Mouse (Mus musculus) erythroblast, embryonic 14.5 days (primary cell): Measurements from ENCODE around the gene Gpr182. TPM values are rescaled to one million over a fixed set of nuclear protein-coding genes. Genes with fewer than 3 reads are reported as not detected.
A peak's percentile ranks its signal among the peaks of the same experiment; 100 is the strongest.

Experiments used
- H3K27me3 ChIP-seq: 2 replicates; pipeline ENCODE4 v1.6.1; 2012; ENCODE audit warnings: inconsistent platforms; ENCODE audit not compliant: control insufficient read depth
- H3K36me3 ChIP-seq: 2 replicates; pipeline ENCODE4 v1.6.1; 2012; ENCODE audit warnings: mild to moderate bottlenecking, inconsistent platforms; ENCODE audit not compliant: control insufficient read depth
- H3K4me1 ChIP-seq: 2 replicates; pipeline ENCODE4 v1.6.1; 2012; ENCODE audit warnings: inconsistent platforms; ENCODE audit not compliant: control insufficient read depth
- H3K4me3 ChIP-seq: replicated peaks from 2 replicates; pipeline ENCODE3; 2012; ENCODE audit warnings: moderate library complexity, mild to moderate bottlenecking, inconsistent platforms
- H3K9me3 ChIP-seq: 2 replicates; pipeline ENCODE4 v1.6.1; 2012; ENCODE audit warnings: low read length, inconsistent platforms, mixed read lengths; ENCODE audit not compliant: control insufficient read depth
- GATA1 ChIP-seq: IDR thresholded peaks from 2 replicates; pipeline ENCODE4 v1.6.1; 2012; ENCODE audit warnings: low read length, inconsistent platforms, mixed read lengths
- TAL1 ChIP-seq: IDR thresholded peaks from 3 replicates; pipeline ENCODE4 v1.6.1; 2012; ENCODE audit warnings: low read length, inconsistent platforms, mixed read lengths
- polyA plus RNA-seq: library from polyadenylated mRNA; stranded (reverse); fragments of >175 nt; gene quantifications from 2 replicates; pipeline ENCODE4 v1.2.3, GENCODE M21; 2012

Gene Gpr182
- polyA plus RNA-seq, 1 experiment = 0.12 TPM

- no peak for TF ChIP-seq TAL1
- TF ChIP-seq GATA1 = no peak
- Histone ChIP-seq H3K4me1 (peaks cover 7% of the 10 kb centered on the region), H3K36me3 (peaks cover 55% of the 10 kb centered on the region), H3K27me3 (peaks cover 5% of the 10 kb centered on the region), H3K4me3 (no peak overlapping the region), H3K9me3 (peaks cover 27% of the 10 kb centered on the region)
These were observed 6.9 kb downstream of the Gpr182 start for GRCm38 (mm10) chr10:127744661-127745060.

- Histone ChIP-seq H3K9me3 (peaks cover 29% of the 10 kb centered on the region), H3K27me3 (peaks cover 7% of the 10 kb centered on the region), H3K4me1 (peaks cover 54% of the 10 kb centered on the region), H3K36me3 (peaks cover 37% of the 10 kb centered on the region), H3K4me3 (peak overlapping the region; percentile 72)
- TF ChIP-seq GATA1 (no peak), TAL1 (no peak)
These were observed 11.8 kb downstream of the Gpr182 start for GRCm38 (mm10) chr10:127739661-127740161.

- Histone ChIP-seq H3K36me3 (peaks cover 32% of the 10 kb centered on the region), H3K9me3 (peaks cover 29% of the 10 kb centered on the region), H3K27me3 (peaks cover 7% of the 10 kb centered on the region), H3K4me1 (peaks cover 58% of the 10 kb centered on the region), H3K4me3 (peak within 1 kb of the TSS; percentile 72)
- TF ChIP-seq GATA1 (no peak), TAL1 (no peak)
These were observed 12.4 kb downstream of the Gpr182 start, which contains the start of gene Zbtb39 for GRCm38 (mm10) chr10:127739083-127739660. TSS of gene Zbtb39 (plus strand) at chr10:127739538.

GRCm38 (mm10) chr10:127738151-127738882 is 13.2 kb downstream of the Gpr182 start:
- peaks cover 23% of the 10 kb centered on the region for H3K36me3 ChIP-seq
- H3K4me3 ChIP-seq = peak overlapping the region; percentile 72
- H3K27me3 ChIP-seq = peaks cover 7% of the 10 kb centered on the region
- H3K9me3 ChIP-seq = peaks cover 21% of the 10 kb centered on the region
- peaks cover 66% of the 10 kb centered on the region for H3K4me1 ChIP-seq
- TF ChIP-seq GATA1 = no peak
- TF ChIP-seq TAL1 = no peak

- Histone ChIP-seq H3K4me3 (no peak overlapping the region), H3K4me1 (peaks cover 73% of the 10 kb centered on the region), H3K36me3 (peaks cover 16% of the 10 kb centered on the region), H3K27me3 (peaks cover 7% of the 10 kb centered on the region), H3K9me3 (peaks cover 14% of the 10 kb centered on the region)
- TF ChIP-seq TAL1 (no peak), GATA1 (no peak)
These were observed 14.0 kb downstream of the Gpr182 start for GRCm38 (mm10) chr10:127737552-127737951.

- Histone ChIP-seq H3K9me3 (peaks cover 7% of the 10 kb centered on the region), H3K4me1 (peaks cover 80% of the 10 kb centered on the region), H3K4me3 (no peak overlapping the region), H3K27me3 (peaks cover 7% of the 10 kb centered on the region), H3K36me3 (peaks cover 9% of the 10 kb centered on the region)
- no peak for TF ChIP-seq TAL1
- TF ChIP-seq GATA1 = no peak
These were observed 14.6 kb downstream of the Gpr182 start for GRCm38 (mm10) chr10:127736916-127737315.

GRCm38 (mm10) chr10:127736266-127736665 is 15.3 kb downstream of the Gpr182 start:
- Histone ChIP-seq H3K27me3 (peaks cover 7% of the 10 kb centered on the region), H3K9me3 (0 out of 2 replicates have a peak, but pooled peaks cover 2% of the 10 kb centered on the region), H3K4me3 (no peak overlapping the region), H3K4me1 (peaks cover 86% of the 10 kb centered on the region), H3K36me3 (peaks cover 3% of the 10 kb centered on the region)
- TF ChIP-seq TAL1 (no peak), GATA1 (no peak)

- Histone ChIP-seq H3K4me3 (no peak overlapping the region), H3K27me3 (peaks cover under 1% of the 10 kb centered on the region), H3K4me1 (peaks cover 95% of the 10 kb centered on the region), H3K36me3 (peaks cover 4% of the 10 kb centered on the region), H3K9me3 (0 out of 2 replicates have a peak, but pooled peaks cover 2% of the 10 kb centered on the region)
- no peak for TF ChIP-seq TAL1
- no peak for TF ChIP-seq GATA1
These were observed 17.1 kb downstream of the Gpr182 start for GRCm38 (mm10) chr10:127734434-127734833.

GRCm38 (mm10) chr10:127731397-127731796 is 20.1 kb downstream of the Gpr182 start:
- H3K36me3 ChIP-seq = peaks cover 15% of the 10 kb centered on the region
- peaks cover 5% of the 10 kb centered on the region for H3K27me3 ChIP-seq
- H3K4me1 ChIP-seq = peaks cover 98% of the 10 kb centered on the region
- H3K4me3 ChIP-seq = no peak overlapping the region
- H3K9me3 ChIP-seq = 0 out of 2 replicates have a peak, but pooled peaks cover 2% of the 10 kb centered on the region
- TF ChIP-seq TAL1 = no peak
- no peak for TF ChIP-seq GATA1

- Histone ChIP-seq H3K36me3 (peaks cover 15% of the 10 kb centered on the region), H3K4me3 (no peak overlapping the region), H3K4me1 (peaks cover 96% of the 10 kb centered on the region), H3K27me3 (peaks cover 6% of the 10 kb centered on the region), H3K9me3 (0 out of 2 replicates have a peak, but pooled peaks cover 2% of the 10 kb centered on the region)
- no peak for TF ChIP-seq TAL1
- no peak for TF ChIP-seq GATA1
These were observed 20.6 kb downstream of the Gpr182 start for GRCm38 (mm10) chr10:127730933-127731310.
